Mouse (Mus musculus): ENCODE measurements around the gene Tnfaip1.
A peak's percentile ranks its signal among the peaks of the same experiment; 100 is the strongest.
"Not testable (repeated sequence)": the region's sequence is repeated elsewhere in the genome, so short reads cannot be mapped to it uniquely, and the experiment has no call there.

Gene Tnfaip1

DNA sequence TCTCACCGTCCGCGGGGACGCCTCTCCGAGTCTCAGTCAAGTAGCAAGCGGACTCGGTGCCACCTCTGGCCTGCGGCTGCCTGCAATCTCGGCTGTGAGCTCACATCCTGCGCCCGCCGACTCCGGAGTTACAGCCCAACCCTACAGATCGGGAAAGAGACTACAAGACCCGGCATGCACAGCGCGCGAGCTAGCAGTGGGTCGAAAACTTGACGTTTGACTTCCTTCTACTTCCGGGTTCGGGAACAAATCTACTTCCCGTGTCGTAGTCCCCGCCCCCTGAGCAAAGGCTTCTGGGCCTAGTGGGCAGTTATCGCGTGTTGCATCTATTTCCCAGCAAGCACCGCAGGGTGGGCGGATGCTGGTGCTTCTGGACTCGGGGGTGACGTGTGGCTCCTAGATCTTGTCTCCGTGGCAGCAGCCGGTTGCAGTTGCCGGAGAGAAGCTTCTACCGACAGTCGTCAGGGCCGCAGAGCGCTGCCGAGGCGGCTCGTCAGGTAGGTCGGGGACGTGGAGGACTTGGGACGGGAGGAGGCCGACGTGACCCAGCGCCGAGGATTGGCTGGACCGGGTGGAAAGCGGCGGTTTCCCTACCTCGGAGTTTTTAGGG, at the start of gene Tnfaip1, which contains the start of gene Ift20:
Tnfaip1 (minus strand) TSS at position 253 of the 610 bp plus-strand sequence.
Ift20 (plus strand) TSS at position 282 of the 610 bp plus-strand sequence.
- peak; percentile 96 for DNase-seq

DNA sequence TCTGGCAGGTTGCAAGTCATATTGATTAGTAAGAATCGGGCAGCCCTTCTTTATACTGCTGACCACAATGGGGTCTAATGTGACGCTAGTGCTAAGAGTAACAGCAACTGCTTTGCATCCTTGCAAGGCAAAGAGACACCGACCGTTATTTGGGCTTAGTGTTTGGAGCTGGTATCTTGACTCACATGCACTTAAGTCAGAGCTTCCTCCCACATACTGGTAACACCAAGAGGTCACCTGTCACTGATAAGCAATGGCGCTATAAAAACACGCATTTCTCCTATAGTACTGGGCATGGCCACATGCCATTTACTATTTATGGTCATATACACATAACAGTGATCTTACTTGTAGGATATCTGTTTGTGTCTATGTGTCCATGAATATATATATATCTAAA, 46.7 kb upstream of the Tnfaip1 start:
- no peak for DNase-seq

DNA sequence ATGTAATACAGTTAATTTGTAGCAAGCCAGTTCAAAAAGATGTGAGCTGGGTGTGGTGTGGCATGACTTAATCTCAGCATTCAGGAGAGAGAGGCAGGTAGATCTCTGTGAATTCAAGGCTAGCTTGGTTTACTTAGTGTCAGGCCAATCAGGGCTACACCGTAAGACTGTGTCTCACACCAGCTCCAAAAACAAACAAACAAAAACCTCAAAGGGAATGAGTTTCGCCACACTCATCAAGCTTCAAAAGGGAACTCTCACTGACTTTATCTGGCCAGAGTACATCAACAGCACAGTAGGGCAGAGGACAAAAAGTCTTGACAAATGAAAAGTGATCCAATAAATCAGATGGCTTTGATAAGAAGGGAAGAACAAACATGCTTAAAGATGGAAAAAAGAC, 38.8 kb upstream of the Tnfaip1 start:
- no peak for DNase-seq

DNA sequence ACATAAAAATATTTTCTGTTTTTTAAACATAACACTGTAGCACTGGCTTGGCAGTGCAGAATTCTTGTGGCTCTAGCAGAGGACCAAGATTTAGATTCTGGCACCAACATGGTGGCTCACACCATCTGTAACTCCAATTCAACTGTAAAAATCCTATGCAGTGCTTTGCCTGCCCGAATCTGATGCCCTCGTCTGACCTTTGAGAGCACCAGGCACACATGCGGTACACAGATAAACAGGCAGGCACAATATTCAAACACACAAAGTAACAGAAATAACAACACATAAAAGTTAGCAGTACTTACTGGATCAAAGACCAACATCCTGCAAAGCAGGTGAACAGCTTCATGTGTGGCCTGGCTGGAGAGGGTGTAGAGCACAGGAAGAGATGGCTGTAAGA, 38.4 kb upstream of the Tnfaip1 start:
- DNase-seq: no peak

GRCm38 (mm10) chr11:78574031-78574430, 37.9 kb upstream of the Tnfaip1 start:
- DNase-seq: not testable (repeated sequence)

DNA sequence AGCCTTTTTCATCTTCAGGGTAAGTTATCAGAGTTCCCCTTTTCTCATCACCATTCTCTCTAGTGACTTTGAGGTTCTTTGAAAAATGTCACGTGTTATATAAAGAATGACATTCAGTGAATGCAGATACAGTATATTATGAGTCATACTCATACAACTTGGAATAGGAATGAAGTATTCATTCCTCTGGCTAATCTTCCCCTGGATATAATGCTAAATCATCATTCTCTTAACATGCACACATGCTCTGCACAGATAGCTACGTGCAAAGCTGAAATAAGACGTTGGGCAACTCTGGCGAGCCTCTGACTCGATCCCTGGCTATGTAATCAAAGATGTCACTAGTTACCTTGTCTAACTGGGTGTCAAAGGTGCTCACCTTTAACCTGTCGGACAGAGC, 35.7 kb upstream of the Tnfaip1 start:
- no peak for DNase-seq

- DNase-seq: no peak
Measured at GRCm38 (mm10) chr11:78571441-78571840, 35.3 kb upstream of the Tnfaip1 start.

- DNase-seq: no peak
Measured at GRCm38 (mm10) chr11:78569806-78570205, 33.7 kb upstream of the Tnfaip1 start.

DNA sequence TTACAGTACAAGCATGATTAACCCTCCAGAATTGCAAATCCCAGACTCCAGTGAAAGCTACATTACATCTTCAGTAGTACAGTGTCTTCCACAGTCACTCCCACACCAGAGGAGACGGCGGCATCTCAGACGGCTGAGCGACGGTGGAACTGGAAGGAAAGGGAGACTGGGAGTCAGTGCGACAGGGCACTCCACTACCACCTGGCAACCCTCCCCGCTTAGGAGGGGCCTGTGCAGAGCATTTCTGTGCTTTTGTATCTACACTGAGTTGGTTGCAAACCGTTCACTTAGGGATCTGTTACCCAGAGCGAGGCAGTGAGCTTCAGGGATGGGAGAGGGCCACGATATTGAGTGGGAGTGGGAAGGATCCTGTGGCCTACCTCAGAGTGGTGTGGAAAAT, 32.7 kb upstream of the Tnfaip1 start:
- no peak for DNase-seq

- no peak for DNase-seq
Measured at GRCm38 (mm10) chr11:78567614-78568013, 31.5 kb upstream of the Tnfaip1 start.

- DNase-seq: no peak
Measured at GRCm38 (mm10) chr11:78566775-78567174, 30.6 kb upstream of the Tnfaip1 start.

DNA sequence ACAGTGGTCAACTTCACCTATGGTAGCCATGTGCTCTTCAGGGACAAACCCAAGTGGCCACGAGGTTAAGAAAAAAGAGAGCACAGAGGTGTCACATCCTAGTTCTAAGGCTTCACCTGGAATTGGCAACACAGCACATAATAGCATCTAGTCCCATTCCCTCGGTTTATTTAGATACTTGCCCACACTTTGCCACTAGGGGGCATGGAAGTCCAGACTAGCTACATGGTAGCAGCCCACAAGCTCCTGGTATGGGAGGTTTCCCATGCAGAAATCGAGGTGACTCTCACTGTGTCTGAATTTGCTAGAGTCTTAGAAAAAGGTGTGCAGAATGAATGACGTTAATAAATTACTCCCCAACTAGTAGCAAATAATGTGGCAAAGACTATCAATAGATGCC, 24.3 kb upstream of the Tnfaip1 start:
- DNase-seq: peak; percentile 57

- DNase-seq: no peak
Measured at GRCm38 (mm10) chr11:78557241-78557640, 21.1 kb upstream of the Tnfaip1 start.

DNA sequence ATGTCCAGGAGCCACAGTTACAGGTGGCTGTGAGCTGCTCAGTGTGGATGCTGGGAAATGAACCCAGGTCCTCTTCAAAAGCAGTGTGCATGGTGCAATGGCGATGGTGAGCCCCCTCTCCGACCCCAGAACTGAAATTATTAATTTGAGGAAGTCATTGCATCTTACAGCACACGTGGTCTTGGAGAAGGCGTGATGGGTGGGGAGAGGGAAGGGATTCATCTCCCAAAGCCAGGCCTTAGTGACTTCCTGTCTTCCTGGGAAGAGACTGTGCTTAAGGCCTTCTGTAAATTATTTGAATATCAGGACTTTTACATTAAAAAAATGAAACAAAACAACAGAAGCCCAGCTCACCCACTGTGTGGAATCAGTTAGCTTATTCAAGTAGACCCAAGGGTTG, 19.9 kb upstream of the Tnfaip1 start:
- DNase-seq: no peak

DNA sequence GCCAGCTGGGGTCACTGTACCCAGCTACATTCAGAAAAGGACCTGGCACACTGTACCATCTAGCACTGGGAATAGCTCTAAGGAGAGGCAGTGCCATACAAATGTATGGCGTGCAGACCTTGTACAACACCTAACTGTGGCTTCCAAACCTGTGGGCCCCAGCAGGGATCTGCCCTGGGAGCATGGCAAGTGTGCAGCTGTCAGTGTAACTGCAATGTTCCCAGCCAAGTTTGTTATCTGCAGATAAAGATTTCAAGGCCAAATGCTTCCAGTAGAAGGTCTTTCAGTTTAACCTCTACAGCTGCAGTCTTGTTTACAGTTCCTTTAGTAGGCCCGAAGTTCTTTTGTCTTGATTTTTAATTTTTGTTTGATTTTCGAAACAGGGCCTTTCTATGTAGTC, 19.5 kb upstream of the Tnfaip1 start:
- no peak for DNase-seq

- DNase-seq: no peak
Measured at GRCm38 (mm10) chr11:78551059-78551398, 14.9 kb upstream of the Tnfaip1 start.

- peak; percentile 94 for DNase-seq
Measured at GRCm38 (mm10) chr11:78550168-78551058, 14.3 kb upstream of the Tnfaip1 start, which contains the start of gene Tmem97. Gene Tmem97 (minus strand): TSS chr11:78550777.

- no peak for DNase-seq
Measured at GRCm38 (mm10) chr11:78549491-78549987, 13.4 kb upstream of the Tnfaip1 start.

- no peak for DNase-seq
Measured at GRCm38 (mm10) chr11:78547718-78548460, 11.8 kb upstream of the Tnfaip1 start.

- DNase-seq: no peak
Measured at GRCm38 (mm10) chr11:78545181-78545580, 9.0 kb upstream of the Tnfaip1 start.

DNA sequence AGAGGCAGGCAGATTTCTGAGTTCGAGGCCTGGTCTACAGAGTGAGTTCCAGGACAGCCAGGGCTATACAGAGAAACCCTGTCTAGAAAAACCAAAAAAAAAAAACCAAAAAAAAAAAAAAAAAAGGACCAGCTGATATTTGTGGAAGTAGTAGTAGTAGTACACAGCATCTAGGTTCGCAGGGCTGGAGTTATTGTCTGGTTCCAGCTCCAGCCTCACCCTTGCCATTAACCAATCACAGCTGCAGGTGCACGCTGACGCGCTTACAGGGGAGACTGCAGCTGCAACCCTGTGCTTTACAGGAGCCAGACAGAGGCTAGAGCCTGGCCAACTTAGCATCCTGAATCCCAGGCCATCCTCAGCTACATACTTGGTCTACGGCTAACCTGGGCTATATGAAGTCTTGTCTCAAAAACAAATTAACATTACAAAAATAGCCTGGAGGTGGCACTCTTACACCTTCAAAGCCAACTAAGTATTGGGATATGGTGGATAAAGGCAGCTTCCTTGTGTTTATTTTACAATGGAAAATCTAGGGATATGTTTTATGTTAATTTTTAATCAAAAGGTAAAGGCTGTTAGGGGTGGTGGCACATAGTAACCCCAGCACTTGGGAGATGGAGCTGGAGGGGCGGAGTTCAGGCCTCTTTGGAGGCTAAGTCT, 8.4 kb upstream of the Tnfaip1 start:
- no peak for DNase-seq

GRCm38 (mm10) chr11:78540358-78540757, 4.2 kb upstream of the Tnfaip1 start:
- DNase-seq: no peak

- DNase-seq: no peak
Measured at GRCm38 (mm10) chr11:78536690-78537084, 555 bp upstream of the Tnfaip1 start.

Measured in cerebellum, adult 11 months (tissue).